Comparison of ENCODE assay signal across 9 mouse cellular contexts in the genomic region with DNA sequence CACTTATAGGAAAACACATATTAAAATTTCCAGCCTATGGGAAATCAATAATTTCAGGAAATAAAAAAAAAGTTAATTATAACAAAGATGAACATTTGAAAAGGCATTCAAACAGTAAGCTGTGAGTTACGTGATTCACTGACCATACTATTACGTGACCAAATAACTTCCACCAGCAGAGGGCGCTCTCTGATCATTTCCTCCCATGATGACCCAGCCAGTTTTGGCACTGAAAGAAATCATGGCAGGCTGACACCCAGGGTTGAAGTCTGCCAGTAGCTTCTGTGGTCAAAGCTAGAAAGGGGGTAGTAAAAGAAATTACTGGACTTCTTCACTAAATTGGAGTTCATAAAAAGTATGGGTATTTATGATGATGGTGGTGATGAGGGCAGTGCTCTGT. TPM values are rescaled to one million over a fixed set of nuclear protein-coding genes. Genes with fewer than 3 reads are reported as not detected.
A peak's percentile ranks its signal among the peaks of the same experiment; 100 is the strongest.
DNase-seq lines count a peak whose midpoint lies in the region; ATAC-seq lines count a peak whose summit lies in the region.
"Had no signal": no experiment of that assay in that cellular context is flagged by ENCODE, and none has a peak within 500 bp of the region (broad histone marks: within the 10 kb centered on the region; RNA-seq: fewer than 3 reads in every experiment).

No protein-coding gene starts in this region.

- 9% methylated on average over 3 of the region's 3 CpGs for WGBS in midbrain, embryonic 10.5 days

- peak; percentile 78 for DNase-seq in ES-CJ7 (ENCODE audit: low read depth, low spot score)
- peak; percentile 50 to 68 for DNase-seq in adrenal gland, postnatal 4 days (ENCODE audit: low spot score in 2 of 2)
- peak; percentile 81 to 91 for DNase-seq in heart, postnatal 14 days
- peak; percentile 84 to 97 for DNase-seq in layer of hippocampus, postnatal 25 days (ENCODE audit: extremely low spot score in 1 of 2, low spot score in 1 of 2)
- peak; percentile 81 for DNase-seq in midbrain, embryonic 10.5 days (ENCODE audit: low spot score)
- peak; percentile 41 for DNase-seq in spleen, adult 12 weeks (ENCODE audit: low spot score)

- H3K9me3 ChIP-seq in midbrain, embryonic 10.5 days (replicated peaks) = no peaks in the 10 kb centered on the region
- H3K9me3 ChIP-seq: limb, embryonic 13.5 days had no signal

- peak; percentile 66; the same call in 1 of the 2 replicates for ATAC-seq in erythroblast, adult 5-6 weeks (replicated peaks; ENCODE audit: low FRiP score, poor library complexity, severe bottlenecking)
- ATAC-seq in inflammation-experienced regulatory T-cells, adult 6 months = no peak

- no peaks in the 10 kb centered on the region for H3K36me3 ChIP-seq in midbrain, embryonic 10.5 days
- H3K36me3 ChIP-seq: limb, embryonic 13.5 days had no signal

- peaks cover 9% of the 10 kb centered on the region; the same call in 1 of the 2 replicates for H3K27me3 ChIP-seq in midbrain, embryonic 10.5 days (ENCODE audit: low read depth, poor library complexity, severe bottlenecking)

- H3K4me3 ChIP-seq in midbrain, embryonic 10.5 days = no peak overlapping the region
- H3K4me3 ChIP-seq: limb, embryonic 13.5 days had no signal

- intact Hi-C loops in heart, postnatal 14 days (cut with DNase I) = loop anchor here (1.0 to 10.0 kb wide), 3 partner anchors 93 to 406 kb away; no protein-coding TSS in a partner anchor

- peaks cover 18% of the 10 kb centered on the region for H3K4me1 ChIP-seq in midbrain, embryonic 10.5 days

- H3K27ac ChIP-seq in midbrain, embryonic 10.5 days (replicated peaks) = no peak overlapping the region
- H3K27ac ChIP-seq: limb, embryonic 13.5 days had no signal

RNA-seq across cellular contexts. Expression of gene Fam81a, which starts 33.1 kb away (rescaled TPM):
- total RNA-seq in adrenal gland, postnatal 4 days (2021) = 10 to 100 TPM in 1 of 2 experiments, 1 to 10 TPM in 1; 8.3 to 12.6 TPM
- total RNA-seq in erythroblast, adult 5-6 weeks (2015; ENCODE audit: low replicate concordance) = not detected in 2 replicates
- not detected in 2 replicates for total RNA-seq in erythroblast, adult 5-6 weeks (2017; ENCODE audit: low replicate concordance)
- total RNA-seq in heart, postnatal 14 days (2021) = 10 to 100 TPM; 23.9 to 30.0 TPM
- 100 to 1,000 TPM in 1 of 2 experiments, 10 to 100 TPM in 1; 99.7 to 101 TPM for total RNA-seq in layer of hippocampus, postnatal 25 days (2021)
- 6.1 and 8.5 TPM in 2 replicates for polyA plus RNA-seq in midbrain, embryonic 10.5 days (2016; fragmentation: Nextera tagmentation; extraction: Ambion mirVana)
- polyA plus RNA-seq in inflammation-experienced regulatory T-cells, adult 6 months (2017; shearing (Covaris generic)) = 1 to 10 TPM in 1 of 3 experiments, under 1 TPM in 2; 0.20 to 3.1 (median 0.42) TPM

Comparison
In these comparisons a context has a peak if more than half of its experiments do, and no peak if none do; other contexts are left out.
1. RNA of gene Fam81a, which starts 33.1 kb away (total RNA-seq): 99.7 to 101 TPM in layer of hippocampus, postnatal 25 days, 23.9 to 30.0 TPM in heart, postnatal 14 days and 8.3 to 12.6 TPM in adrenal gland, postnatal 4 days; not detected in erythroblast, adult 5-6 weeks; every median in the first group is over 4 times any median in the second.
2. Peak in every context shown above with its lines, with median percentiles within 50 percentile points of each other: DNase-seq.